Mouse (Mus musculus) forebrain, embryonic 15.5 days (tissue): Measurements from ENCODE around the gene Ntmt1. TPM values are rescaled to one million over a fixed set of nuclear protein-coding genes. Genes with fewer than 3 reads are reported as not detected.

Source experiments
- ATAC-seq: fragments of 200-750 bp; cut with Nextera tagmentation; replicated peaks from 2 replicates; pipeline ENCODE4 v1.8.0; 2017; ENCODE audit warnings: mild to moderate bottlenecking, moderate TSS enrichment, moderate library complexity
- H3K27ac ChIP-seq: fragments of 300-500 bp; sonication (generic); replicated peaks from 2 replicates; pipeline ENCODE4 v1.5.1; 2015; ENCODE audit warnings: mild to moderate bottlenecking, inconsistent platforms
- H3K27me3 ChIP-seq: fragments of 300-500 bp; sonication (generic); 2 replicates; pipeline ENCODE4 v1.6.1; 2015; ENCODE audit warnings: inconsistent platforms
- H3K36me3 ChIP-seq: fragments of 300-500 bp; sonication (generic); 2 replicates; pipeline ENCODE4 v1.6.1; 2015; ENCODE audit warnings: mild to moderate bottlenecking, inconsistent platforms
- H3K4me1 ChIP-seq: fragments of 300-500 bp; sonication (generic); 2 replicates; pipeline ENCODE4 v1.6.1; 2015; ENCODE audit warnings: inconsistent platforms
- H3K4me2 ChIP-seq: fragments of 300-500 bp; sonication (generic); replicated peaks from 2 replicates; pipeline ENCODE4 v1.6.1; 2015; ENCODE audit warnings: mild to moderate bottlenecking, inconsistent platforms
- H3K4me3 ChIP-seq: fragments of 300-500 bp; sonication (generic); 2 replicates; pipeline ENCODE4 v1.5.1; 2015; ENCODE audit warnings: mild to moderate bottlenecking, inconsistent platforms
- H3K9ac ChIP-seq: fragments of 300-500 bp; sonication (generic); replicated peaks from 2 replicates; pipeline ENCODE4 v1.6.1; 2015; ENCODE audit warnings: mild to moderate bottlenecking, inconsistent platforms
- H3K9me3 ChIP-seq: fragments of 300-500 bp; sonication (generic); 2 replicates; pipeline ENCODE4 v1.6.1; 2016; ENCODE audit warnings: inconsistent platforms
- WGBS: fragments of 180-500 bp; shearing (Covaris S2); methylation state at CpG from one replicate; pipeline ENCODE4 v1.1.7; 2015; ENCODE audit warnings: mixed read lengths; 5-methylcytosine and 5-hydroxymethylcytosine counted together
- polyA plus RNA-seq: library from polyadenylated mRNA; unstranded; fragments of >200 nt; fragmentation: Nextera tagmentation; extraction: Ambion mirVana; gene quantifications from 2 replicates; pipeline ENCODE4 v1.2.1, GENCODE M21; 2015

Ntmt1 gene
- polyA plus RNA-seq, 1 experiment from 2014 or later, result 117 TPM

- H3K36me3 ChIP-seq, result no peaks in the 10 kb centered on the region
- ATAC-seq, result peak; percentile 38; the same call in 1 of the 2 replicates
- WGBS, result 4% methylated on average over 28 of the region's 28 CpGs
Observed at GRCm38 (mm10) chr2:30807147-30807647, 429 bp upstream of the Ntmt1 start.

GRCm38 (mm10) chr2:30808296-30808655, 650 bp downstream of the Ntmt1 start:
- H3K4me1 ChIP-seq, result peaks cover 33% of the 10 kb centered on the region
- WGBS, result 8% methylated on average over 10 of the region's 10 CpGs
- peak overlapping the region; percentile 81 for H3K27ac ChIP-seq
- peak overlapping the region; percentile 80 for H3K4me3 ChIP-seq
- no peaks in the 10 kb centered on the region for H3K9me3 ChIP-seq
- peak overlapping the region; percentile 73 for H3K4me2 ChIP-seq
- no peaks in the 10 kb centered on the region for H3K27me3 ChIP-seq
- peak overlapping the region; percentile 86 for H3K9ac ChIP-seq
- H3K36me3 ChIP-seq, result 0 out of 2 replicates have a peak, but pooled peaks cover 5% of the 10 kb centered on the region
- no peak for ATAC-seq

More at GRCm38 (mm10) chr2:30807147-30807647, 429 bp upstream of the Ntmt1 start:
- peaks cover 33% of the 10 kb centered on the region for H3K4me1 ChIP-seq
- peak overlapping the region; percentile 86 for H3K9ac ChIP-seq
- no peaks in the 10 kb centered on the region for H3K9me3 ChIP-seq
- no peaks in the 10 kb centered on the region for H3K27me3 ChIP-seq
- H3K4me2 ChIP-seq, result peak overlapping the region; percentile 73
- H3K27ac ChIP-seq, result peak overlapping the region; percentile 81
- H3K4me3 ChIP-seq, result peak overlapping the region; percentile 80

GRCm38 (mm10) chr2:30809503-30809902, 1.9 kb downstream of the Ntmt1 start:
- peak overlapping the region; percentile 14 for H3K4me3 ChIP-seq
- peaks cover 33% of the 10 kb centered on the region for H3K4me1 ChIP-seq
- WGBS, result 86% methylated on average over 5 of the region's 5 CpGs
- ATAC-seq, result no peak
- H3K36me3 ChIP-seq, result peaks cover 11% of the 10 kb centered on the region
- no peaks in the 10 kb centered on the region for H3K27me3 ChIP-seq
- 0 out of 2 replicates have a peak overlapping the region, but pooled peaks have one; percentile 29 for H3K27ac ChIP-seq
- peak overlapping the region; percentile 73 for H3K4me2 ChIP-seq
- no peak overlapping the region; the same call in 1 of the 2 replicates for H3K9ac ChIP-seq
- H3K9me3 ChIP-seq, result no peaks in the 10 kb centered on the region

GRCm38 (mm10) chr2:30810573-30810972, 2.9 kb downstream of the Ntmt1 start:
- Histone ChIP-seq H3K4me2 (no peak overlapping the region), H3K27me3 (no peaks in the 10 kb centered on the region), H3K36me3 (peaks cover 22% of the 10 kb centered on the region), H3K4me3 (no peak overlapping the region), H3K27ac (no peak overlapping the region), H3K9ac (no peak overlapping the region), H3K9me3 (no peaks in the 10 kb centered on the region), H3K4me1 (peaks cover 33% of the 10 kb centered on the region)
- 92% methylated on average over 7 of the region's 7 CpGs for WGBS
- ATAC-seq, result no peak

- Histone ChIP-seq H3K36me3 (peaks cover 55% of the 10 kb centered on the region), H3K27ac (no peak overlapping the region), H3K4me3 (no peak overlapping the region), H3K9ac (no peak overlapping the region), H3K27me3 (no peaks in the 10 kb centered on the region), H3K9me3 (no peaks in the 10 kb centered on the region), H3K4me2 (no peak overlapping the region), H3K4me1 (peaks cover 3% of the 10 kb centered on the region; the same call in 1 of the 2 replicates)
- WGBS, result 85% methylated on average over 1 of the region's 1 CpGs
- no peak for ATAC-seq
Observed at GRCm38 (mm10) chr2:30816383-30816782, 8.8 kb downstream of the Ntmt1 start.

- no peak overlapping the region for H3K9ac ChIP-seq
- no peak overlapping the region for H3K27ac ChIP-seq
- no peak for ATAC-seq
- peaks cover 71% of the 10 kb centered on the region for H3K36me3 ChIP-seq
- no peaks in the 10 kb centered on the region for H3K9me3 ChIP-seq
- H3K4me1 ChIP-seq, result peaks cover 6% of the 10 kb centered on the region
- H3K27me3 ChIP-seq, result no peaks in the 10 kb centered on the region
- H3K4me3 ChIP-seq, result no peak overlapping the region
- WGBS, result 97% methylated on average over 5 of the region's 5 CpGs
- no peak overlapping the region for H3K4me2 ChIP-seq
Observed at GRCm38 (mm10) chr2:30819873-30820272, 12.2 kb downstream of the Ntmt1 start.

- Histone ChIP-seq H3K4me2 (no peak overlapping the region), H3K27ac (no peak overlapping the region), H3K27me3 (no peaks in the 10 kb centered on the region), H3K36me3 (peaks cover 69% of the 10 kb centered on the region), H3K4me1 (peaks cover 6% of the 10 kb centered on the region), H3K4me3 (no peak overlapping the region), H3K9me3 (no peaks in the 10 kb centered on the region), H3K9ac (no peak overlapping the region)
- WGBS, result 98% methylated on average over 3 of the region's 3 CpGs
- ATAC-seq, result no peak
Observed at GRCm38 (mm10) chr2:30821073-30821472, 13.4 kb downstream of the Ntmt1 start.

GRCm38 (mm10) chr2:30822460-30822859, 14.8 kb downstream of the Ntmt1 start:
- no peak for ATAC-seq

GRCm38 (mm10) chr2:30823385-30824153, 15.9 kb downstream of the Ntmt1 start:
- H3K9me3 ChIP-seq, result no peaks in the 10 kb centered on the region
- no peak overlapping the region for H3K27ac ChIP-seq
- H3K27me3 ChIP-seq, result no peaks in the 10 kb centered on the region
- H3K4me1 ChIP-seq, result peaks cover 20% of the 10 kb centered on the region
- ATAC-seq, result peak; percentile 29
- H3K36me3 ChIP-seq, result peaks cover 62% of the 10 kb centered on the region
- no peak overlapping the region for H3K4me2 ChIP-seq
- H3K4me3 ChIP-seq, result no peak overlapping the region
- H3K9ac ChIP-seq, result no peak overlapping the region
- WGBS, result 67% methylated on average over 13 of the region's 13 CpGs

More at GRCm38 (mm10) chr2:30822460-30822859, 14.8 kb downstream of the Ntmt1 start:
- Histone ChIP-seq H3K4me2 (no peak overlapping the region), H3K27me3 (no peaks in the 10 kb centered on the region), H3K27ac (no peak overlapping the region), H3K9ac (no peak overlapping the region), H3K4me1 (peaks cover 18% of the 10 kb centered on the region), H3K4me3 (no peak overlapping the region), H3K36me3 (peaks cover 62% of the 10 kb centered on the region), H3K9me3 (no peaks in the 10 kb centered on the region)
- 95% methylated on average over 8 of the region's 8 CpGs for WGBS

- H3K27me3 ChIP-seq, result no peaks in the 10 kb centered on the region
- peak overlapping the region; percentile 90 for H3K9ac ChIP-seq
- H3K4me3 ChIP-seq, result peak overlapping the region; percentile 91
- peak overlapping the region; percentile 62 for H3K27ac ChIP-seq
- 33% methylated on average over 26 of the region's 26 CpGs for WGBS
- peaks cover 20% of the 10 kb centered on the region for H3K4me1 ChIP-seq
- H3K36me3 ChIP-seq, result peaks cover 37% of the 10 kb centered on the region
- peak overlapping the region; percentile 94 for H3K4me2 ChIP-seq
- no peaks in the 10 kb centered on the region for H3K9me3 ChIP-seq
- no peak for ATAC-seq
Observed at GRCm38 (mm10) chr2:30826825-30827748, 19.5 kb downstream of the Ntmt1 start.

- under 1% methylated on average over 63 of the region's 63 CpGs for WGBS
- Histone ChIP-seq H3K4me2 (peak overlapping the region; percentile 94), H3K27me3 (no peaks in the 10 kb centered on the region), H3K36me3 (peaks cover 29% of the 10 kb centered on the region), H3K9ac (peak overlapping the region; percentile 90), H3K9me3 (no peaks in the 10 kb centered on the region), H3K27ac (peak overlapping the region; percentile 62), H3K4me3 (peak overlapping the region; percentile 91), H3K4me1 (peaks cover 20% of the 10 kb centered on the region)
- peak; percentile 87 for ATAC-seq
Observed at GRCm38 (mm10) chr2:30827749-30828475, 20.3 kb downstream of the Ntmt1 start.
